Mouse (Mus musculus) retina, postnatal 1 day (tissue): ENCODE measurements at regions not wholly inside any gene's neighbourhood (a gene's known extent, or its start where the extent isn't known, plus 50 kb on each side); places are given as distances from the start of the nearest gene placed in this dataset.

Experiments
- DNase-seq: peaks from one replicate; pipeline ENCODE4 v3.0.0-alpha.2; 2012

- DNase-seq = no peak
Measured at GRCm38 (mm10) chr12:97915026-97915425, 344.2 kb downstream of the Galc start.

GRCm38 (mm10) chr12:97912730-97913129 is 346.5 kb downstream of the Galc start:
- no peak for DNase-seq

GRCm38 (mm10) chr12:97899266-97899665 is 360.0 kb downstream of the Galc start:
- DNase-seq = no peak

- no peak for DNase-seq
Measured at GRCm38 (mm10) chr12:97898178-97898577, 361.1 kb downstream of the Galc start.

- no peak for DNase-seq
Measured at GRCm38 (mm10) chr12:97895981-97896380, 363.3 kb downstream of the Galc start.

GRCm38 (mm10) chr12:97888801-97889455 is 370.3 kb downstream of the Galc start:
- DNase-seq = peak; percentile 40

GRCm38 (mm10) chr12:97888291-97888800 is 370.9 kb downstream of the Galc start:
- DNase-seq = peak; percentile 44

GRCm38 (mm10) chr12:97882439-97882838 is 376.8 kb downstream of the Galc start:
- DNase-seq = no peak

GRCm38 (mm10) chr12:97872391-97872790 is 386.9 kb downstream of the Galc start:
- DNase-seq = peak; percentile 82

GRCm38 (mm10) chr12:97862921-97863320 is 396.3 kb downstream of the Galc start:
- DNase-seq = peak; percentile 10

- peak; percentile 71 for DNase-seq
Measured at GRCm38 (mm10) chr12:97836202-97836908, 422.9 kb downstream of the Galc start.

- no peak for DNase-seq
Measured at GRCm38 (mm10) chr12:97793364-97794120, 465.7 kb downstream of the Galc start.

GRCm38 (mm10) chr12:97783476-97783875 is 475.8 kb downstream of the Galc start:
- no peak for DNase-seq

- no peak for DNase-seq
Measured at GRCm38 (mm10) chr12:97759116-97759515, 500.1 kb downstream of the Galc start.

- DNase-seq = no peak
Measured at GRCm38 (mm10) chr12:97758624-97759023, 500.6 kb downstream of the Galc start.

GRCm38 (mm10) chr12:97750166-97750565 is 509.1 kb downstream of the Galc start:
- no peak for DNase-seq

- no peak for DNase-seq
Measured at GRCm38 (mm10) chr12:97740927-97741326, 518.3 kb downstream of the Galc start.

GRCm38 (mm10) chr12:97732078-97732580 is 527.1 kb downstream of the Galc start:
- DNase-seq = no peak

- DNase-seq = no peak
Measured at GRCm38 (mm10) chr12:97720554-97720953, 538.7 kb downstream of the Galc start.

GRCm38 (mm10) chr12:97717812-97718211 is 541.4 kb downstream of the Galc start:
- DNase-seq = no peak
